Mouse (Mus musculus) E14TG2a.4 (cell line): ENCODE results near the gene H2afv.

Experiments used
- CTCF ChIP-seq: conservative IDR thresholded peaks from 2 replicates; pipeline ENCODE4 v1.5.1; 2014; ENCODE audit warnings: low read length
- NANOG ChIP-seq: IDR thresholded peaks from 2 replicates; pipeline ENCODE4 v1.6.1; 2014; ENCODE audit warnings: borderline replicate concordance, low read length, mixed read lengths

GRCm38 (mm10) chr11:6407162-6407621 is 37.1 kb downstream of the H2afv start:
- no peak for TF ChIP-seq CTCF
- TF ChIP-seq NANOG = no peak
